Mouse (Mus musculus): ENCODE results near the gene 2700097O09Rik.
"Not testable (repeated sequence)": the region's sequence is repeated elsewhere in the genome, so short reads cannot be mapped to it uniquely, and the experiment has no call there.

Gene 2700097O09Rik

DNA sequence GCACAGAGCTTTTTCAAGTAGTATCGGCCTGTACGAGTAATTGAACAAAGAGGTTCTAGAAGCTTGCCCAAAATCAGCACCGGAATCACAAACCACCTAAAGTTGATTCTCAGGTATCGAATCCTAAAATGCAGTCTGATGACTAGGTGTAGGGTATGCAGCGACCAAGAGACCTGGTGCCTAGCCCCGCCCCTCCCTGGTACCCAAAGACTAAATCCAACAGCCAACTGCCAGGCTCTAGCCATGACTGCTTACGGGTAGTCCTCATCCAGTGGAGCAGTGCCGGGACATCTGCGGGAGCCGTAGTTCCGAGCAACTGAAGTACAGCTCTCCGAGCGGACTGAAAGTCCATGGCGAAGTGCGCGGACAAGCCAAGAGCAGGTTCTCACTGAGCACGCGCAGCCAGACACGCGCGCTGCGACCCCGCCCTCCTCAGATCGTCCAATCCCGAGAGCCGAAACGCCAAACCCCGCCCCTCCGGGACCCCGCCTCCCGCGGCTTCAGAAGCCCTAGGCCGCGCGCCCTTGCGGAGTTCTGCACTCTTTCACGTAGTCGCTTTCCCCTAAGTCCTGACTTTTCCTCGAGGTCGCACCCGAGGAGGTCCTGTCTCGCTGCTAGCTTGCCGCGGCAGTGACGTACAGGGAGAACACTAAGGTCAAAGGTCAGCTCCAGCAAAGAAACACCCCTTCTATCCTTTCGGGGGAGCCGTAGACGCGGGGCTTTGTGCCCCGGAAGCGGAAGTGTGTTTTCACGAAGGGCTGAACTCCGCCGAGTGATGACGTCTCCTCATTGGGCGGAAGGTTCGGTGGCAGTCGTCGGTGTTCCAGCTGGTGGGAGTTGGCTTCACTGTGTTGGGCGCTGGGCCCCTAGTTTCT, at the start of gene 2700097O09Rik, which contains the start of gene Srp54a:
TSS of gene 2700097O09Rik (minus strand) at position 385 of the 875 bp plus-strand sequence.
TSS of gene Srp54a (plus strand) at position 537 of the 875 bp plus-strand sequence.
- peak; percentile 92 to 94 for DNase-seq

DNA sequence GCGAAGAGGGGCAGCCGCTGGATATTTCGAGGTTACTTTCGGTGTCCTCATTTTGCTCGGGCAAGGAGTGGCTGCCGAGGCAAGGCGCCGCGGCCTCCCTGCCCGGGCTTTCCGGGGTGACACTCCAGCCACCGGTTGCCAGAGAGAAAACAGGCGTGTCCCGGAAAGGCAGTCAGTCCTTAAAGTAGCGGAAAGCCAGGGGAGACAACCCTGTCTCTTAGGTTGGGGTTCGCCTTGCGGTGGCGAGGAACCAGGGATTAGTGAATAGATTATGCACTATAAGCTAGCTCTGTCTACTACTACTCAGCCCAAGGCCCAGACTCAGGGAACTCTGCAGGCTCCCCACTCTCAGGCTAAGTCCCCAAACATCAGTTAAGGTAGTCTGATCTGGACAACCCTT, 44.8 kb upstream of the 2700097O09Rik start:
- DNase-seq: not testable (repeated sequence)

DNA sequence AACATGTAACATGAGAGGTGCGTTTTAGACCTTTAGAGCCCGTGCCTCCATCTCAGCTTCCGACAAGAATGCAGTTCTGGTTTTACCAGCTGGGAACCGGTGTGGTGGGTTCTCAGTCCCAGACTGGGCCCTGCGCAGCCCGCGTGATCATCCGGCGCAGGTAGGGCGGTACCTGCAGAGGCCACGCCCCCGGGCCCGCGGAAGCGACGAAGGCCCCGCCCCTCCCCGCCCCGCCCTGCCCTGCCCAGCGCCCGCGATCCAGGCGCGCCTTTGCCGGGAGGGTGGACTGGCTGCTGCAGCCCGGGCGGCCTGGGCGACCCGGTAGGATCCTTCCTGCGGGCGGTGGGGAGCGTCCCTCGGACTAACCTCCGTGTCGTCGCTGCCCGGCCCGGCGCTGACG, 44.3 kb upstream of the 2700097O09Rik start, which contains the start of gene Fam177a:
TSS of gene Fam177a (plus strand) at position 228 of the 400 bp plus-strand sequence.
- not testable (repeated sequence) for DNase-seq

DNA sequence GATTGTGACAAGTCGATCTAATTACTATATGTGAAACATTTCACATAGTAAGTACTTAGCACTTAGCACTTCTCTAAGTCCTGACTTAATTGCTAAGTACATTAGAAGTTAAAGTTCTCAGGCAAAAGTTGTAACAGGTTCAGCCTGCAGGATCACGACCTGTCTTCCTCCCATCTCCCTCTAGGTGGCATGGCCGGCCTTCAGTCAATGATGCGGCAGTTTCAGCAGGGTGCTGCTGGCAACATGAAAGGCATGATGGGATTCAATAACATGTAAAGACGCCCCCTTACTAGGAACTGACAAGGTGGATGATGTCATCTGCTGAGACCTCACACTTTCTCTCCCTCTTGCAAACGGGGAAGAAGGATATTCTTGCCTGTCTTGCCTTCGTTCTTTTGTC, 32.7 kb upstream of the 2700097O09Rik start:
- DNase-seq: not testable (repeated sequence)

DNA sequence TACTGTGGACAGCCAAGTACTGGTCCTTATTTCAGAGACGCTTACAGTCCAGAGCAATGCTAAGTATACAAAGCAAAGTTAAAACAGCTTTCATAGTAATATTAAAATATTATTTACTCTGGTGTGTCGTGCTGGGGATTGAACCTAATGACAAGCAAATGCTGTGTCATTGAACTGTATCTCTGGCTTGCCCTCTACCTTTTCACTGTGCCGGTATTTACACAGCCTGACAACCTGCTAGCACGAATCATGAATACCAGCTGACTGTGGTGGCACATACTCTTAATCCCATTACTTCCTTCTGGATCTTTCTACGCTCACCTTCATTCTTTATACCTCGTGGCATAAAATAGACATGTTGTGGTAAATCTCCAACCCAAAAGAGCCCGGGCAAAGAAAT, 12.2 kb upstream of the 2700097O09Rik start:
- DNase-seq: not testable (repeated sequence)

DNA sequence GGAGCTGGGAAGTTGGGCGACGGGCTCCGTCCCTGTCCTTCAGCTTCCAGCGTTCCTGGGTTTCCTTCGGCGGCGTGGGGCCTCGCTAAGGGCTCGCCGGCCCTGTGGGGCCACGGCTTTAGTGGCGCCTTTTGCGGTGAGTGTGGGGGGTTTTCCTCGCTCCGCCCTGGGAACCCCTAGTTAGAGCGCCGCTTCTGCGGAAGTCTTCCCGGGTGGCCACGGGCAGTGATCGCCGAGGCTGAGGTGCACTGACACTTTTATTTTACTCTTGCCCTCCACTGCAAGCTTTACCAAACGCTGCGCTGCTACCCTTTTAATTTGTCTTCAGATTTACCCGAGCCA, 662 bp upstream of the 2700097O09Rik start:
- DNase-seq: not testable (repeated sequence)

DNA sequence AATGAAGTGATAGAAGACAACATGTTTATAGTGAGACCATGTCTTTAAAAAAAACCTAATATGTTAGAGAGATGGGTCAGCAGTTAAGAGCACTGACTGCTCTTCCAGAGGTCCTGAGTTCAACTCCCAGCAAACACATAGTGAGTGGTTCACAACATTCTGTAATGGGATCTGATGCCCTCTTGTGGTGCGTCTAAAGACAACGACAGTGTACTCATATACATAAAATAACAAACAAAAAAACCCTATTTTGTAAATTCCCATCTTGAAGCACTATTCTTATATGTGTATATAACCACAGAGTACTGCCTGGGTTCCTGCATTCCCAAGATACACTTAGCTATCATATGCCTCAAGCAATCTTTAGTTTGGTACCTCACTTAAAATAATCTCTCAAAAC, 1.2 kb downstream of the 2700097O09Rik start:
- DNase-seq: not testable (repeated sequence)

DNA sequence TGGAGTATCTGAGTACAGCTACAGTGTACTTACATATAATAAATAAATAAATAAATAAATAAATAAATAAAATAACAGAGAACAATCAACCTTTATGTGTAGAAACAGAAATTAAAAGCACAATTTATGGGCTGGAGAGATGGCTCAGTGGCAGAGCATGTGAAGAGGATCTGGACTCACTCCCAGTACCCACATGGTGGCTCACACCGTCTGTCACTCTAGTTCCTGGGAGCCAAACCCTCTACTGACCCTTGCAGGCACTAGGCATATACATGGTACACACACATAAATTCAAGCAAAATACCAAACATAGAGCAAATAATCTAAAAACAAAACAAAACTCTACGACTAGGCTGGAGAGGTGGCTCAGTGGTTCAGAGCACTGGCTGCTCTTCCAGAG, 4.6 kb downstream of the 2700097O09Rik start:
- DNase-seq: peak; percentile 65 to 69

DNA sequence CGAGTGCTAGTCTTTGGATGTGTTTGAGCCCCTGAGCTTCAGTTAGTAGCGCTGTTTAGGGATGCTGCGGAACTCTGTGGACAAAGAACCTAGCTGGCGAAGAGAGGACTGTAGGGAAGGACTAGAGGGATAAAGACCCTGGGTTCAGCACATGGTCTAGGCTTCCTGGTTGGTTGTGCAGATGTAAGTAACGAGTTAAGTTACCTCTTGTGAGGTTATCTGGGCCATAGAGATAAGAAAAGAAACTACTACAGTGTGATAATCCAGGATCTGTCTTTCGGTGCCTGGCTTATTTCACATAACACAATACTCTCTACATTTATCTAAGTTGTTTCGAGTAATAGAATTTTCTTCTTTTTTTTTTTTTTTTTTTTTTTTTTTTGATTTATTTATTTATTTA, 6.2 kb downstream of the 2700097O09Rik start:
- no peak for DNase-seq

DNA sequence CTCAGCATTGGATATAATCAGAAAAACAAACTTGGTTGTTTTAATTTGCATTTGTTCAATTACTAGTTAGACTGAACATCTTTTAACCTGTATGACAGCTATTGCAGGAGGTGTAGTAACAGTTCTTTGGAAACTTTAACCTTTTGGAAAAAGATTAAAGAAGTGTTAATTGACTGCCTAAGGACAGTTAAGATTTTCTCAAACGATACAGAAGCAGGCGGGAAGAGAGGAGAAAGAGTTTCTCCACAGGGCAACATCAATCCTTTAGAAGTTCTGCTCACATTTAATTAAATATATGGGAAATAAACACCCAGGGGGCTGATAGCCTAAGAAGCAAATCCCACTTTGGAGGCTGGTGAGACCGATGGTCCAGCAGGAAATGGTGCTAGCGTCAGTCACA, 7.4 kb downstream of the 2700097O09Rik start:
- DNase-seq: no peak

DNA sequence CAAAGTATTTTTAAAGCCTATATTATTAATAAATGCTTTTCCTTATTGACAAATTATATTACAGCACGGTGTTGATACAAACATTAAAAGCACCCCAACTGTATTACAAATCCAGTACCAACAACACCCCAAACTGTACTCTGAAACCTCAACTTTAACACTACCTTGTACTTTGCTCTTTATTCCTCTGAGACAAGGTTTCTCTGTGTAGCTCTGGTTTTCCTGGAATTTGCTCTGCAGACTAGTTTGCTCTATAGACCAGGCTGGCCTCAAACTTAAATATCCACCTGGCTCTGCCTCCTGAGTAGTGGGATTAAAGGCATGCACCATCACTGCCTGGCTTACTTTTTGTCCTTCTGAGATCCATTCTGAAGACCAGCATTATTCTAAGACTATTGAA, 17.8 kb downstream of the 2700097O09Rik start:
- DNase-seq: no peak

DNA sequence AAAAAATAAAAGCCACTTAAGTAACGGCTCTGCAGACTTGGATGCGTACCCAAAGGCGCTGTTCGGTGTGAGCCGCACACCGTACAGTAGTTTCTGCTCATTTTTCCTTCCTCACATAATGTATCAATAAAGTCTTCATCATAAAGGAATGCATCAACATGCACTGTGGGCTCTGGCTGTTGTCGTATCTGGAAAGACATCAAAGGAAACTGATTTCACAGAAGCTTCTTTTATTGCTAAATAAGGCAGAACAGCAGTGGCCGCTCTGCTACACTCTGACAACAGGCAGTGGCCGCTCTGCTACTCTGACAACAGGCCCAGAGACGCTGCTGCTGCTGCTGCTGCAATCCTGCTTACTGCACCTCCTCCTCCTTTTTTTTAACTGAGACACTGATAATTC, 18.9 kb downstream of the 2700097O09Rik start:
- no peak for DNase-seq

DNA sequence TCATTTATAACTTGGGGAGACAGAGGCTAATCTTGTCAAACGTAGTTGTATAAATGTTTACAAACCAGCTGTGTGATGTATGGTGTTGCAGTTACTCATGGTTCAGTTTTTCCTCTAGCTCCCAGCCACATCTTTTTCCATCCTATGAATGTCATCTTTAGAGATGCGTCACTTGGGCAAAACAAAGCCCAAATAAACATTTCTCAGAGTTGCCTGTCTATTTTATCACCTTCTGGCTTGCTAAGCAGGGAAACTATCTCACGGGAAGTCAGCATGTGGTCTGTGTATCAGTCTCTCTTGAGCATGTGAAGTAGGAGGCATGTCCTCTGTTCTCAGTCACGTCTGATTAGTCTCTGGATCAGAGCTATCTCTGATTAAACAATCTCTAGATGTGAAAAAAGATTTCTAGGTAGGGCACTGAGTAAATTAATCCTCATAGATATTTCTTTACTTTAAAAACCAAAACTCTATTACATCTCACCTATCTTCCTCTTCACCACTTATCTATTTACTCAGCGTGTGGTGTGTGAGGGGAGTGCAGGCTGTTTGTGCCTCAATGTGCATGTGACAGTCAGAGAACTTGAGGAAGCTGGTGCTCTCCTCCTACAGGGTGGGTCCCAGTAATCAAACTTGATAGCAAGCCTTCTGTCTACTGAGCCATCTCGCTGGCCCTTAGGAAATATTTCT, 19.6 kb downstream of the 2700097O09Rik start:
- DNase-seq: no peak

DNA sequence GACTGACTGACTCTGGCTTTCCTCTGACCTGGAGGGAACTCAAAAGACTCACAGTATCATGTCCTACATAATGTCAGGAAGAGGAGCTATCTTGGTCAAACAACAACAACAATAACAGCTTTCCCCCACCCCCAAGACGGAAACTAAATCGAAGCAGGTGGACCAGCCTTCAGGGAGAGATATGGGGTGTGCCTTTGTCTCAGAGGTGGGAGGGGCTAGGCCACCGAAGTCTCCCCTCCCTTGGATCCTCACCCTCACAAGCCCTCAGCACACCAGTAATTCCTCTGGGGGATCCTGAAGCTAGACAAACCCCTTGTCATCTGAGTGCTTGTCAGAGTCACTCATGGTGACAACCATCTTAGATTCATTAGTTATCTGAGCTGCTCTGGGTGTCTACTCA, 20.1 kb downstream of the 2700097O09Rik start:
- no peak for DNase-seq

DNA sequence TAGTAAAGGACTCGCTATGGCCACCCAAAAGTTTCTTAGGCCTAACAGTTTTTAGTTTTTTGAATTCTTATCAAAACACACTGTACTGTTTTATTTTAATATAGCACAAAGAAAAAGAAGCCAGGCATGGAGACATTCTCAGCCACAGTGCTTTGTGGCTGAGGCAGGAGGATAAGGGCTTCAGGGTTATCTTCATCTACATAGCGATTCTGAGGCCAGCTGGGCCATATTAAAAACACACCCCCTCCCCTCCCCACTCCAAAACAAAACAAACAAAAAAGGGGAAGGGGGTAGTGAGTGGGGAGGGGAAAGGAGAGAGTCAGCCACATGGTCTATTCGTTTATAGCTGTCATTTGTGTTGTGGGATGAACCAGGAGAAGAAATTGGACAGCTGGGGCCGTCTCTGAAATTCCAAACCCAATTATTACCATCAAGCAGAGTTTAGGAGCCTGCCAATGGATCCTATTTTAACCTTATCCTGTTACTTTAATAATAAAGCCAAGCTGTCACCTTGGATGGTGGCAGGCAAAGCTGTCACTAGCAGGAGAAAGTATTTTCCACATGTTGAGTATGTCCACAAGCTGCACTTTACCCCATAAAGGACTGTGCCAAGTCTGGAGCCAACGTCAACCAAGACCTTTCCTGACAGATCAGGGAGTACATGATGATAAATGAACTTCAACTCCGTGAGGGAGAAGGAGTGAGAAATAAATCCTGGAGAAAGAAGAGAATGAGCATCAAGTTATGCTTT, 20.9 kb downstream of the 2700097O09Rik start:
- DNase-seq: no peak

DNA sequence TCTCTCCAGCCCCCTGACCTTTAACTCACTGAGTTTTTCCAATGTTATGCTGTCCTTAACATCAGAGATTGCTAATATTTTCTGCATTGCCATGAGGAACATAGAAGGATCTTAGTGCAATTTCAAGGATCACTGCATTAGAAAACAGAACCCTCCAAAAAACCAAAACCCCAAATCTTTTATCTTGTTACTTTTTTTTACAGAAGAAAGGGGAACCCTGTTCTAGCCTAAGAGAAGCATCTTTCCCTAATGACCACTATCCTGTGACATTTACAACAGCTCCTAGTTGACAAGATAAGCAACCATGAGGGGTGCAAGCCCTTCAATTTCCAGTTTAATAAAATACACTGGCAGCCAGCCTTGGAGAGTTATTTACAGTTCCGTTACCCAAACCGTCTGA, 23.2 kb downstream of the 2700097O09Rik start:
- no peak for DNase-seq

DNA sequence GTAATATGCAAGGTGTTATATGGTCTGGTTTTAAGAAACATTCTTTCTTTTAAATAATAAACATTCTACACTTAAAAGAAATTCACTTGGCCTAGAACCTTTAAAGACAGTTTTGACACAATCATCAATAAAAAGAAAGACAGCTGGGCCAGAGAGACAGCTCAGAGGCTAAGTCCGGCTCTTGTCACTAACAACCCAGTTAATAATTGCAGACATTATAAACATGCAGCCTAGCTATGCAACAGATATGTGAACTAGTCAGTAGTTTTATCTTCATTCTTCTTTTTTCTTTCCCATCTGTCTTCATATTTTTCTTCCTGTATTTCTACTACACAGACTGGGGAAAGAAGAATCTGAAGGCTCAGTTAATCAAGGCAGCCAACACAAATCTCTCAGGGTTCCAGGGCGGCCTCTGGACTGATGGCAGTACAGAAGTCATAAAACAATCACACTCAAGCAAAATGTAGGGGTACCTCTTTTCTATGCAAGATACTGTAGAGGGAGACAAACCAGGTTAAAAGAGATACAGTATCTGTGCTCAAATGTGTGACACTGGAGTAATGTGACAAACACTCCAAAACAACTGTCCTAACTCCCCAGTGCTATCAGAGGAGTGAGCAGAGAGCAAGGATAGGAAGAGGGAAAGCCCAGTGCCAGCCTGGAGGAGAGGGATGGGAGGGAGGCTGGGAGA, 25.2 kb downstream of the 2700097O09Rik start:
- no peak for DNase-seq

DNA sequence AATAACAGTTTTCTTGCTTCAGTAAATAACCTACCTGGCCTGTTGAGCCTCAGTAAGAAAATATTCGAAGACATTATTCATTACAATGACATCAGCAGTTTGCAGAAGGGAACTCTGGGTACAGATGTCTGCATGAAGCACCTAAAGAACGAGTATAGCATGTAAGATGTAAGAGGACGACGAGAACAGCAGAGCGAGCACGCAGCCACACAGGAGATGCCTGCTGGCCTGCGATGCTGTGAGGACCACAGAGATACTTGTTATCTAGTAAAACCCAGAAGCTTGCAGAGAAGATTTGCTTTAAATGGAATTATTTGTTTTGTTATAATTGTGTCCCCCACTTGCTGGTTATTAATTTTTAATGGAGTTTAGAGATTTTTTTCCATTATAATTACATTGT, 26.6 kb downstream of the 2700097O09Rik start:
- DNase-seq: no peak

DNA sequence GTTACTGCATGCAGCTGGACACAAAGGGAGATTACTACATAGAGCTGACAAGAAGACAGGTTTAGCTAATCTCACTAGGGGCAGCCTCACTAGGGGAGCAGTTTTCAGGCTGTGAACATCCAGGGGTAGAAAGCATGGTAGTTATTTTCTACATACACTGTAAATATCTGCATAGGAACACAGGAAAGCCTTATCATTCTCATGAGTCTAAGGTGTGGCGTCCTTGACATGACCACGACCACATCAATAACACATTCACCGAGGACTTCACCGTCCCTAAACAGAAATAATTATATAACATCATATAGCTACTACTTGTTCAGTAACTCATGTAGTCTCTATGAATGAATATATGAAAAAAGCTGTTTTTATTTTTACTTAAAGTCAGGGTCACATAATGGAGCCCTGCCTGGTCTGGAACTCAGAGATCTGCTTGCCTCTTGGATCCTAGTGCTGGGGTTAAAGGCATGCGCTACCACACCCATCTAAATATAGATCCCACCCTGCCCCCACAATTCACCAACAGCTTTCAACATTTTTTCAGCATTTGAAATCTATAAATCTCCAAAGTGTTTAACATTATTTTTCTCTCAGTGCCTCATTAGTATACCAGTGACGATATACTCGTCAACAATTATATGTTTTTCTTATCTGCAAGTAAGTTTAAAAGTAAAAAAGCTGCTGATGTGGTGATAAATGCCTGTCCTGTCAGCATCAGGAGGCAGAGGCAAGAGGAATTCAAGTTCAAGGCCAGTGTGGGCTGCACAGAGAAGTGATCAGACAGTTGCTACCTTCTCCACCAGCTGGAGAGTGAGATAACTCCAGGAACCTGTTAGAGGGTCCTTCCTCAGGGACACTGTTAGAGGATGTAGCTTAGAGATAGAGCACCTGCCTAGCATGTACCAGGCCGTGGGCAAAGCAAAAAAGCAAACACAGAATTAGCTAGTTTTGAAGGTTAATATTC, 28.4 kb downstream of the 2700097O09Rik start:
- DNase-seq: no peak

DNA sequence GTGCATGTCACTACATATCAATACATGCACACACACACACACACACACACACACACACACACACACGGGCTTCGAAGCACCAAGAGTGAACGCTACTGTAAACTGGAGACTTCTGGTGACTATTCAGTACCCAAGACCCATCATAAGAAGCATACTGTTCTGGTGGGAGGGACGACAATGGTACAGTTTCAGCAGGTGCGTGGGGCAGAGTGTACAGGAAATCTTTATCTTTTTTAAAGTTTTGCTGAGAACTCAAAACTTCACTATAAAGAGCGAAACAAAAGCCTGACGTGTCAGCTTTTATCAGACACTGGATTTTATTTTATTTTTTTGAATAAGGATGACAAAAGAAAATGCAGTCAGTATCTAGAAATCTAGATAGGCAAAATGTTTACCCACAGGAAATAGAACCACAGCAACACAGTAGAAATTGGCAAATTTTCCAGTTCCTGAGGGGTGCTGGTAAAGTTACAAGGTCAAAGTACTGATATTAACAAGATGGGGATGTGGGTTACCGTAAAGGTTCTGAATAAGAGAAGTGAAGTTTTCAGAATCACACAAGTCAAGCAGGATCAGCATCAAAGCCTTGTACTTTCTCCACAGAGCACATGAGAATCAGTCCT, 30.1 kb downstream of the 2700097O09Rik start:
- no peak for DNase-seq

DNA sequence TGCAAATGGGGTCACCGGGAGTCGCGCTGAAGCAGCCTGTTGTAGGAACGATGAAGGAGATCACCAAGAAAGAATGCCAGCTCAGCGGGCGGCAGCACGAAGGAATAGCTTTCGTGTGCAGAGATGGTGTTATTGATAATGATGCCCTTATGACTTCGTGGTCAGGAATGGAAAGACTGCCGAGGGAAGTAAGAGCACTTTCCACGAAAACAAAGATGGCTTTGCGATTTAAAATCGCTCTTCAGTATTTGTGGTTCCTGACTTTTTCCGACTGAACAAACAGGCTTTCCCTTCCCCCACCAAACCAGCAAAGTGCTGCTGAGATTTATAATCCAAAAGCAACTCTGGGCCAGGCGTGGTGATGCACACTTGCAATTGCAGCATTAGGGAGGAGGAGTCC, 38.9 kb downstream of the 2700097O09Rik start:
- no peak for DNase-seq

All from cerebellum, adult 18-20 months (tissue).